Mouse (Mus musculus) stomach, postnatal 0 days (tissue): ENCODE data around the gene Ap1m1. TPM values are rescaled to one million over a fixed set of nuclear protein-coding genes. Genes with fewer than 3 reads are reported as not detected.

ENCODE experiments used
- ATAC-seq: fragments of 200-750 bp; cut with Nextera tagmentation; 2 replicates; pipeline ENCODE4 v1.8.0; 2017; ENCODE audit not compliant: low FRiP score, low TSS enrichment
- DNase-seq: peaks from one replicate; pipeline ENCODE4 v3.0.0-alpha.2; 2016; ENCODE audit warnings: low spot score
- H3K27ac ChIP-seq: fragments of 300-500 bp; sonication (generic); replicated peaks from 2 replicates; pipeline ENCODE4 v1.5.1; 2014; ENCODE audit warnings: mild to moderate bottlenecking, control low read depth
- H3K27me3 ChIP-seq: fragments of 300-500 bp; sonication (generic); 2 replicates; pipeline ENCODE4 v1.6.1; 2014; ENCODE audit warnings: low read length; ENCODE audit not compliant: control insufficient read depth, insufficient read depth
- H3K36me3 ChIP-seq: fragments of 300-500 bp; sonication (generic); 2 replicates; pipeline ENCODE4 v1.6.1; 2014; ENCODE audit warnings: low read length, mixed read lengths; ENCODE audit not compliant: control insufficient read depth, insufficient read depth
- H3K4me1 ChIP-seq: fragments of 300-500 bp; sonication (generic); replicated peaks from 2 replicates; pipeline ENCODE4 v1.6.1; 2014; ENCODE audit warnings: antibody characterized with exemption; ENCODE audit not compliant: control insufficient read depth, insufficient read depth
- H3K4me2 ChIP-seq: fragments of 300-500 bp; sonication (generic); replicated peaks from 2 replicates; pipeline ENCODE4 v1.6.1; 2014; ENCODE audit warnings: low read depth, mild to moderate bottlenecking, control low read depth, moderate library complexity
- H3K4me3 ChIP-seq: fragments of 300-500 bp; sonication (generic); 2 replicates; pipeline ENCODE4 v1.5.1; 2014; ENCODE audit warnings: low read depth, low read length, control low read depth
- H3K9ac ChIP-seq: fragments of 300-500 bp; sonication (generic); 2 replicates; pipeline ENCODE4 v1.6.1; 2014; ENCODE audit warnings: mild to moderate bottlenecking, low read length, control low read depth, mixed read lengths
- H3K9me3 ChIP-seq: fragments of 300-500 bp; sonication (generic); 2 replicates; pipeline ENCODE4 v1.6.1; 2016; ENCODE audit warnings: low read length; ENCODE audit not compliant: control insufficient read depth
- CTCF ChIP-seq: IDR thresholded peaks from 2 replicates; pipeline ENCODE4 v1.5.1; 2016; ENCODE audit warnings: antibody characterized with exemption, low read depth, mild to moderate bottlenecking, moderate library complexity
- EP300 ChIP-seq: optimal IDR thresholded peaks from 2 replicates; pipeline ENCODE3; 2016; ENCODE audit warnings: antibody characterized with exemption
- WGBS: fragments of 180-500 bp; shearing (Covaris S2); extraction: QIAGEN DNeasy Blood & Tissue Kit; methylation state at CpG from one replicate; pipeline ENCODE4 v1.1.7; 2014; 5-methylcytosine and 5-hydroxymethylcytosine counted together
- polyA plus RNA-seq: library from polyadenylated mRNA; unstranded; fragments of >200 nt; fragmentation: Nextera tagmentation; extraction: Ambion mirVana; gene quantifications from 2 replicates; pipeline ENCODE4 v1.2.1, GENCODE M21; 2015

Gene Ap1m1
- 38.2 and 42.0 TPM in 2 replicates for polyA plus RNA-seq

- peak; percentile 98 for DNase-seq
- Histone ChIP-seq H3K27ac (peak within 1 kb of the TSS; percentile 94), H3K36me3 (no peaks in the 10 kb centered on the region), H3K9me3 (no peaks in the 10 kb centered on the region), H3K27me3 (no peaks in the 10 kb centered on the region), H3K4me1 (no peaks in the 10 kb centered on the region), H3K9ac (peak within 1 kb of the TSS; percentile 69), H3K4me3 (peak within 1 kb of the TSS; percentile 70), H3K4me2 (peak within 1 kb of the TSS; percentile 69)
- TF ChIP-seq CTCF, result peak; percentile 84
- peak; percentile 35 for TF ChIP-seq EP300
- WGBS, result under 1% methylated on average over 53 of the region's 54 CpGs
- ATAC-seq, result peak; percentile 95
Observed at GRCm38 (mm10) chr8:72239499-72240402, at the start of gene Ap1m1. Ap1m1 (plus strand) TSS chr8:72240018.

- Histone ChIP-seq H3K27me3 (no peaks in the 10 kb centered on the region), H3K4me1 (no peaks in the 10 kb centered on the region), H3K9ac (0 out of 2 replicates have a peak overlapping the region, but pooled peaks have one; percentile 27), H3K4me3 (0 out of 2 replicates have a peak overlapping the region, but pooled peaks have one; percentile 10), H3K36me3 (no peaks in the 10 kb centered on the region), H3K4me2 (no peak overlapping the region), H3K27ac (peak overlapping the region; percentile 86), H3K9me3 (no peaks in the 10 kb centered on the region)
- WGBS, result 47% methylated on average over 2 of the region's 2 CpGs
- DNase-seq (no peak), ATAC-seq (0 out of 2 replicates have a peak, but pooled peaks have one; percentile 8)
- TF ChIP-seq CTCF (no peak), EP300 (no peak)
Observed at GRCm38 (mm10) chr8:72190215-72190539, 49.6 kb upstream of the Ap1m1 start.

- Histone ChIP-seq H3K9ac (no peak overlapping the region), H3K27me3 (no peaks in the 10 kb centered on the region), H3K36me3 (no peaks in the 10 kb centered on the region), H3K4me1 (no peaks in the 10 kb centered on the region), H3K9me3 (no peaks in the 10 kb centered on the region), H3K4me3 (no peak overlapping the region), H3K27ac (no peak overlapping the region; the same call in 1 of the 2 replicates), H3K4me2 (no peak overlapping the region)
- peak; percentile 59 for DNase-seq
- ATAC-seq, result peak; percentile 72
- TF ChIP-seq EP300 (no peak), CTCF (no peak)
Observed at GRCm38 (mm10) chr8:72192065-72192464, 47.8 kb upstream of the Ap1m1 start.

GRCm38 (mm10) chr8:72197997-72198396, 41.8 kb upstream of the Ap1m1 start:
- no peaks in the 10 kb centered on the region for H3K27me3 ChIP-seq
- ATAC-seq (no peak), DNase-seq (no peak)
- H3K27ac ChIP-seq, result no peak overlapping the region
- H3K4me3 ChIP-seq, result no peak overlapping the region
- no peak overlapping the region for H3K9ac ChIP-seq
- WGBS, result 56% methylated on average over 8 of the region's 8 CpGs
- TF ChIP-seq EP300 (no peak), CTCF (no peak)
- no peak overlapping the region for H3K4me2 ChIP-seq
- 0 out of 2 replicates have a peak, but pooled peaks cover 6% of the 10 kb centered on the region for H3K9me3 ChIP-seq
- no peaks in the 10 kb centered on the region for H3K4me1 ChIP-seq
- no peaks in the 10 kb centered on the region for H3K36me3 ChIP-seq

- no peak overlapping the region for H3K4me2 ChIP-seq
- ATAC-seq, result no peak
- H3K9me3 ChIP-seq, result no peaks in the 10 kb centered on the region
- H3K4me1 ChIP-seq, result no peaks in the 10 kb centered on the region
- no peak overlapping the region for H3K9ac ChIP-seq
- DNase-seq, result no peak
- no peak overlapping the region for H3K27ac ChIP-seq
- TF ChIP-seq CTCF (no peak), EP300 (no peak)
- 67% methylated on average over 1 of the region's 1 CpGs for WGBS
- no peaks in the 10 kb centered on the region for H3K36me3 ChIP-seq
- H3K4me3 ChIP-seq, result no peak overlapping the region
- no peaks in the 10 kb centered on the region for H3K27me3 ChIP-seq
Observed at GRCm38 (mm10) chr8:72208582-72208981, 31.2 kb upstream of the Ap1m1 start.

- Histone ChIP-seq H3K27me3 (no peaks in the 10 kb centered on the region), H3K4me2 (no peak overlapping the region), H3K4me1 (no peaks in the 10 kb centered on the region), H3K27ac (no peak overlapping the region), H3K9ac (no peak overlapping the region), H3K36me3 (no peaks in the 10 kb centered on the region), H3K9me3 (no peaks in the 10 kb centered on the region), H3K4me3 (no peak overlapping the region)
- TF ChIP-seq CTCF, result no peak
- no peak for TF ChIP-seq EP300
- ATAC-seq (peak; percentile 58), DNase-seq (peak; percentile 71)
- 67% methylated on average over 4 of the region's 4 CpGs for WGBS
Observed at GRCm38 (mm10) chr8:72210222-72210621, 29.6 kb upstream of the Ap1m1 start.
